Mouse (Mus musculus): ENCODE results near the gene Acot11.

DNA sequence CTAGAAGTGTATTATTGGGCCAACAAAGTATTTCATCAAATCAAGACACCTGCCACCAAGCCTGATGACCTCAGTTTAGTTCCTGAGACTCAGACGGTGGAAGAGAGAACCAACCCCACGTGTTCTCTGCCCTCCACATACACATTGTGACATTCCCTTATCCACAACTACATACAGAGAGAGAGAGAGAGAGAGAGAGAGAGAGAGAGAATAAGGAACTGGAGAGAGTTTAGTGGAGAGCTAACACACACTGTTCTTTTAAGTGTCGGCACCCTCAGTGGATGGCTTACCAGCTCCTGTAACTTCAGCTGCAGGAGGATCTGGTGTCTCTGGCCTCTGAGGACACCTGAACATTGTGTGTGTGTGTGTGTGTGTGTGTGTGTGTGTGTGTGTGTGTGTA is 2.5 kb upstream of the Acot11 start:
- no peak for TF ChIP-seq CTCF (IDR thresholded peaks at IDR 0.05; ENCODE audit: low read depth)
- no peak for TF ChIP-seq EP300 (optimal IDR thresholded peaks at IDR 0.05)
